Mouse (Mus musculus): ENCODE data around the gene Slc22a6.

- TF ChIP-seq POLR2A (IDR thresholded peaks at IDR 0.05; ENCODE audit: extremely low read depth, insufficient read depth, low read length), result no peak
- no peak for TF ChIP-seq CTCF (IDR thresholded peaks at IDR 0.05; ENCODE audit: extremely low read depth, insufficient read depth, low read length)
These were observed 20.6 kb upstream of the Slc22a6 start for GRCm38 (mm10) chr19:8597269-8597668.
